Mouse (Mus musculus): ENCODE data around the gene Dcdc2b.

Dcdc2b gene

DNA sequence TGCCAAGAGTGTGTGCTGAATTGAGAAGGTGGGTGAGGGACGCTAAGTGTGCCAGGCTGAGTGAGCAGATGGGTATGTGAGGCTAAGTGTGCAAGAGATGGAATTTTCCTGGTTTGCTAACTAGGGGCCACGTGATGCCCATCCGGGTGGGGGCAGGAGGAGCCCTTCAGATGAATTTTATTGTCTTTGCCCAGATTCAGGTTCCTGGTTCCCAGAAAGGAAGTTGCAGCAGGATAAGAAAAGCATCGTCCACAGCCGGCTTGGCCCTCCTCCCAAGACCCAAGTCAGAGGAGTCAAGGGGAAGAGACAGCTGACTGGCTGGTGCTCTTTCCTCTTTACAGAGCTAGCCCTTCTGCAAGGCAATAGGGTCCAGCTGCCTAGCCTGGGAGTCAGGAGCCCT is 35.6 kb downstream of the Dcdc2b start, which contains the start of gene Fam167b:
TSS of gene Fam167b (minus strand) at position 84 of the 400 bp plus-strand sequence.
- DNase-seq (ENCODE audit: low spot score in 2 of 2): no peak

DNA sequence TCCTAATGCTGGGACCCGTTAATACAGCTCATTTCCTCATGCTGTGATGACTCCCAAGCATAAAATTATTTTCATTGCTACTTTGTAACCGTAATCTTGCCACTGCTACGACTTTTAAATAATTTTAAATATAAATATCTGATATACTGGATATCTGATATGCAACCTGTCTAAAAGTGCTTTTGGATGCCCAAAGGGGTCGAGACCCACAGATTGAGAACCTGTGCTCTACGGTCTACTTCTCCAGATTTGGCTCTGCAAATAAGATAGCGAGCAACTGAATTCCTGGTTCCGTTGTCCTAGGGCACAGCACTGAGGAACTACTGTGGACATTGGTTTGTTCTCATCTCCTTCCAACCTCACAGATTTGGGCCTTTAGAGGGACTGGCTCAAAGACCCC is 36.4 kb downstream of the Dcdc2b start:
- DNase-seq (ENCODE audit: low spot score in 2 of 2): no peak

DNA sequence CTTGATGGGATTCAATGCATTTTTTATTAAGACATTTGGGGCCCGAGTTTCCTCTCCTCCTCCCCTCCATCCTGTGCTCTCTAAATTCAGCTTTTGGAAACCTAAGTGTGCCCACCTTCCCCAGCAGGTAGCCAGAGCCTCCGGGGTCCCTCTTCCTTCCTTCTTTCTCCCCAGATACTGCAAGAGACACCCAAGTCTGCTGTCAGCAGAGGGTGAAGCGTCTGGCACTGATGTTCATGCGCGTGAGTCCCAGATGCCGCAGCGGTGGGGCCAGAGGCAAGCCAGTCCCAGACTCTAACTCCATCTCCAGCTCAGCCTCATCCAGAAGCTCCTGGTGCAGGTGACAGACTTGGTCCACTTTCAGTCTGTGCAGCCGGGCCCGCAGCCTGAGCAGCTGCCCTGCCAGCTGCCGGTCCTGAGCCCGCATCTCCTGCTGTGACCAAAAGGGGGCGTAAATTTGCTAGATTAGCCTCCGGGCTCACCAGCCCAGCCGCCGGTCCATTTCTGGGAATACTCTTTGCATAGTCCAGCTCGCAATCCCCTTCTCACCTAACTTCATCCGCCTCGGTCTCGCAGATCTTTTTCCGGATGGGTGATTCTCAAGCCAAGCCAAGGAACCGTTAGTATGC is 37.1 kb downstream of the Dcdc2b start:
- peak; percentile 40 to 73 for DNase-seq (ENCODE audit: low spot score in 2 of 2)

DNA sequence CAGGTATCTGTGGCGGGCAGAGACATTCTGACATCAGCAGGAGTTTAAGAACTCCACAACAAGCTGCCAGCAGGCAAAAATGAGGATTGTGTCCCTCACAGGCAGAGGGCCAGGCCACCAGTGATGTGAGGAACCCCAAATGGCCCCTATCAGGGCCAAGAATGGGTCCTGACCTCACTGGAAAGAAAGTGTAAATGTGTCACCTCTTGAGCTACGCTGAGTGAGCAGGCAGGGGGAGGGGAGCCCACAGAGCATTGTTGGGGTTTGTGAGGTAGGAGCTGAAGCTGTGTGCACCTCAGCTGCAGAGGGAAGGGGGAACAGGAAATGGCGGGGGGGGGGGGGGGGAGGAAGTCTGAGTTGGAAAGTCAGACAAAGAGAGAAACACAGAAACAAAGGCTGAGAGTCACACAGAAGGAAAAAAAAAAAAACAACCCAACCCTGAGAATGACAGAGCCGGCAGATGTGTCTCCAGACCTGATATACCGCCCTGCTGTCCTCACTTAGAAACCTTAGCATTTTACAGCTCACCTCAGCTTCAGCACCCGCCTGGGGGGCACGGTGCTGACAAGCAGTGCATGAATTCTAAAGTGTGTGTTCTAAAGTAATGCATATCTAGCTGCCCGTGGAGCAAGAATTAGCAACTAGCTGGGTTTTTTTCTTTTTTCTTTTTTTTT is 38.7 kb downstream of the Dcdc2b start:
- no peak for DNase-seq (ENCODE audit: low spot score in 2 of 2)

DNA sequence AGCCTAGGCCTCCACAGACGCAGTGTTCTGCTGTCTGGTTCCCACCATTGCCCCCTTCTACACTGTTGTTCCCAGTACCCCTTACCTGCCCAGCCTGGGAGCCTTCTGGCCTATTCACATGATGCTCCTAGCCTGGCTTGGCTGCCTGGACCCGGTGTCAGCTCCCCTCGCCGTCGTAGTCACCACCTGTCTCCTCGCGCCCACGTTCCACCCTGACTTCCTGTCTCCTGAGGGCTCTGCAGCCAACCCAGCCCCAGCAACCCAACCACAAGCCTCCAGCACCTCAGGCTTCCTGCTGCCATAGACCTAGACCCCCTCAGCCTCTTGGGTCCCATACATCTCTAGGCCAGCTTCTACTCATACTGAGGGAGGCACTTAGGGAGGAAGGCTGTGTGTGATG is 40.6 kb downstream of the Dcdc2b start, which contains the start of gene Lck:
TSS of gene Lck (minus strand) at position 212 of the 400 bp plus-strand sequence.
- no peak for DNase-seq (ENCODE audit: low spot score in 2 of 2)

DNA sequence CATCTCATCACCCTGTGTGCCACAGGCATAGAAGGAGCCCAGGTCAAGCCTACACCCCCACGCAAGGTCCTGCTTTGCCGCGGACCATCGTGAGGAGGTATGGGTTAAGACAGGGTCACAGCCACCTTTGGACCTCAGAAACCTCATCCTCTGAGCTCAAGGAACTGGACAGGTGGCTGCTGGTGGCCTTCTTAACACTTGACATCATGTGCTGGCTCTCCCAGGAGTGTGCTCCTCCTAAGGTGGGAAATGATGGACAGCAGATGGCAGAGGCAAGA is 41.0 kb downstream of the Dcdc2b start:
- no peak for DNase-seq (ENCODE audit: low spot score in 2 of 2)

DNA sequence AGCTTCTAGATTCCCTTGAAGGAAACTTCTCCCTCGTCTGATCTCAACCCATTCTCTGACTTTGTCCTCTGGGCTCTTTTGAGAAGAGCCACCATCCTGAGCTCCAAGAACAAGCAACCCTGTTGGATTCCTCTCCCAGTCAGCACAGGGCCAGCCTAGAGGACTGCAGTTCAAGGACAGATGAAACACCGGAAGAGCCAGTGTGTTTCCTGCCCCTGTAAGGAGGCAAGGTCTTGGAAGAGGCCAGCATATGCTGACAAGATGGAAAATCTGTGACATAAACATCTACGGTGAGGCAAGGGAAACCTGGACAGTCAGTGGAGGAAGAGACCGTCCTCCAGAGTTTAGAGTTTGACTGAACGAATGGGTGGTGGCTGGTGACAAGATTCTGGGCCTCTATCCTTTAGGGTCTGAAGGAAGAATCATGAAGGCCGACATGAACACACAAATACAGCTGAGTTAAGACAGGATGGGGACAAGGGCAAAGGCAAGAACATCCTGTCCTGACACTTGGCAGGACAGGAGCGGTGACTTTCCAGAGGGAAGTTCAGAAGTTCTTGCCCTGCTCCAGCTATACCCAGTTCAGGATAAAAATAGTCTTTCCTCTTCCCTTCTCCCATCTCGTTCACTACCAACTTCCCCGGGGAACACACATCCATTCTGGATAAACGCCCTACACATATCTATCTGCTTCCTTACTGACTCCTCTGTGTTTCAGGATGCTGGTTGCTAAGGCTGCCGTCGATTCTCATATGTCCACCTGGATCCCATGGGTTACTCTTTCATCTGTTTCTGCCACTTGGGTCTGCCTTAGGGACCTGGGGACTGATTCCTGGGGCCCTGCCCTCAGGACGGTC is 41.6 kb downstream of the Dcdc2b start:
- DNase-seq (ENCODE audit: low spot score in 2 of 2): no peak

DNA sequence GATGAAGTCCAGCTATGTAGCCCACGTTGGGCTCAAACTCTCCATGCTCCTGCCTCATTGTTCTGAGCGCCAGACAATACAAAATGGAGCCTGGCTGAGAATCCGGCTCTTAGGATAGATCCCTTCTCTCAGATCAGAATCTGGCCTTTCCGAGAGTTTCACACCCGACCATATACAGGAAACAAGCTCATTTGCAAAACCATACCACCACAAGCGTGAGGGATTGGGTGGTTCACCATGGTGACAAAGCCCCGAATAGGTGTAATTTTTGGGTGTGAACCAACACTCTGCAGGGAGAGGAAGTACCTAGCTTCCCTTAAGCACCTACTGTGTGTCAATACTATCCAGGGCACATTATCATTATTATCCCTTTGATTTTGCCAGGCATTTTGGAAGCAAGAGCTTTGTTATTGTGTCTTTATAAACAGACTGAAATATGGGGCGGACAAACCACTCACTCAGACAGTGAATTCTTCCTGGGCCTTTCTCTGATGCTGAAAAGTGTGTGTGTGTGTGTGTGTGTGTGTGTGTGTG is 42.4 kb downstream of the Dcdc2b start:
- no peak for DNase-seq (ENCODE audit: low spot score in 2 of 2)

DNA sequence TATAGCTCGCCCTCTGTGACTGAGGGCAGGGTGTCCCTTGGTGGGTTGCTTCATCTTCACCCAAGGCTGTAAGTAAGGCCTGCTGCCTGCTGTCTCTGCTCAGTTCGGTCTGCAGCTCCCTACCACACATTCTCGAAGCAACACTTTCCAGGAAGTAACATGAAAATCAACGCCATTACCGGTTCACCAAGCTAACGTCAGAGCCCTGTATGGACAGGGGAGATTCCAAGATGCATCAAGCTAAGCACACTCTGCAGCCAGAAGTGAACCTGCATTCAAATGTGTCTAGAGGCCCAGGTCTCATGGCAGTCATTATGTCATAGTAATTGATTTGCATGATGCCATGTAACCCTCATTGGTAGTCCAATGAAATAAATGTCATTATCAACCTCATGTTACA is 44.0 kb downstream of the Dcdc2b start:
- DNase-seq (ENCODE audit: low spot score in 2 of 2): no peak

DNA sequence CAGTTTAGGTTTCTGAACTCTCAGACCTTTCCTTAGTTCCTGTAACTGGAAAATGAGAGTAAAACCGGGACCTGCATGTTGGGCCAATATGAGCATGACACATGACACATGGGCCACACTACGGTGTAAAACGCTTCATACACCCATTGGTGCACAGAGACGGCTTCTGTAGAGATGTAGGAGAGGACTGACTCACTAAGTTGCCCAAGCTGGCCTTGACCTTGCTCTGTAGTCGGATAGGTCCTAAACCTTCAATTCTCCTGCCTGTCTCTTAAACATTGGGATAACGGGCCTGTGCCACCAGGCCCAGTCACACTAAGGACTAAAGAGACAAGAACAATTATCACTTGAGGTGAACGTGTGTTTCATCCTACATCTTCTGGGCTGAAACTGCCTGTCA is 45.7 kb downstream of the Dcdc2b start:
- DNase-seq (ENCODE audit: low spot score in 2 of 2): no peak

DNA sequence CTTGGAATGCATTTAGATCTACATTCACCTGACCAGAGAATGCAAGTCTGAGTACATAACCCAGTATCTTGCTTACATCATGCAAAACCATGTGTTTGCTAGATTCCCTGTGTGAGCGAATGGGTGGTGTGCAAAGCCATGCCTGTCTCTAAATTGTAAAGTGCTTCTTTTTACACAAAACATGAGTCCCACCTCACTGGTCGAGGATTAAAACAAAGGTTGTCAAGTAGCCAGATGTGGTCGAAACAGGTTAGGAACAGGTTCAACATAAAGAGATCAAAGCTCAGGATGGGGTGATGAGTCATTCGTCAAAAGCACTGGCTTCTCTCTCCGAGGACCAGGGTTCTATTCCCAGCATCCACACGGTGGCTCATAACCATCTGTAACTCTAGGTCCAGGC is 48.9 kb downstream of the Dcdc2b start:
- no peak for DNase-seq (ENCODE audit: low spot score in 2 of 2)

DNA sequence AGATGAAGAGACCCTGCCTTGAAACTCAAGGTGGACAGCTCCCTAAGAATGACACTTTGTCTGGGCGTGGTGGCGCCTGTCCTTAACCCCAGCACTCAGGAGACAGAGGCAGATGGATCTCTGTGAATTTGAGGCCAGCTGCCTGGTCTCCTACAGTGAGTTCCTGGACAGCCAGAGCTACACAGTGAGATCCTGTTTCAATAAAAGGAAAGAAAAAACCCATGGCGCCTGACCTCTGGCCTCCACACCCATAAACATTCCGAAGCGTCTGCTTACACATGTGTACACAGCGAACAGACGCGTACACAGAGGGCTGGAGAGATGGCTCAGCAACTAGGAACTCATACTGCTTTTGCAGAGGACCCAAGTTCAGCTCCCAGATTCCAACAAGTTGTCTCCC is 50.3 kb downstream of the Dcdc2b start:
- DNase-seq (ENCODE audit: low spot score in 2 of 2): no peak

DNA sequence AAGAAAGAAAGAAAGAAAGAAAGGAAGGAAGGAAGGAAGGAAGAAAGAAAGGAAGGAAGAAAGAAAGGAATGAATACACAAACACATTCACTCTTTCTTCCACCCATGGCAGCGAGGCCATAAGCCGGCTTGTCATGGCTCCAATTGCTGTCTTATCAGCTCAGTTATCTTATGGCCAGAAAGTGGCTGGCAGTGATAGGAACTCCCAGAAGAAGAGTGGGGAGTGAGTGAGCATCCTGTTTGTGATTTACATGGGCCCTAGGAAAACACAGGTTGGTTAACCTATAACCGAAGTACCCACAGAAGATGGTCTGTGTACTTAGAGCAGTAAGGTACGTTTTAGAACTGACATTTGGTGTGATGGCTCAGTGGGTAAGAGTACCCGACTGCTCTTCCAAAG is 52.9 kb downstream of the Dcdc2b start:
- no peak for DNase-seq (ENCODE audit: low spot score in 2 of 2)
